Mouse (Mus musculus): ENCODE data around the gene Pou6f2.

- no peak for TF ChIP-seq CTCF (IDR thresholded peaks at IDR 0.05; ENCODE audit: low read depth)
- no peak for TF ChIP-seq EP300 (IDR thresholded peaks at IDR 0.05; ENCODE audit: low read depth)
Measured at GRCm38 (mm10) chr13:18338022-18338421, 59.5 kb downstream of the Pou6f2 start.

All from liver, embryonic 14.5 days (tissue).